Mouse (Mus musculus): ENCODE measurements at regions not wholly inside any gene's neighbourhood (a gene's known extent, or its start where the extent isn't known, plus 50 kb on each side); places are given as distances from the start of the nearest gene placed in this dataset.

GRCm38 (mm10) chr1:61233476-61234297 is 256.0 kb downstream of the Icos start:
- WGBS (ENCODE audit: insufficient replicate concordance): 14% methylated on average over 10 of the region's 10 CpGs
- Histone ChIP-seq H3K9me3 (replicated peaks; ENCODE audit: control insufficient read depth, low read length) (no peaks in the 10 kb centered on the region), H3K36me3 (ENCODE audit: control insufficient read depth, insufficient read depth, low read length) (no peaks in the 10 kb centered on the region), H3K4me1 (ENCODE audit: control insufficient read depth, insufficient read depth, low read length) (peaks cover 5% of the 10 kb centered on the region; the same call in 1 of the 2 replicates), H3K4me2 (peak overlapping the region; percentile 48), H3K27me3 (ENCODE audit: control insufficient read depth, insufficient read depth, low read length) (no peaks in the 10 kb centered on the region), H3K9ac (ENCODE audit: low read depth, low read length) (no peak overlapping the region; the same call in 1 of the 2 replicates), H3K4me3 (ENCODE audit: low read depth, low read length) (peak overlapping the region; percentile 12; the same call in 1 of the 2 replicates), H3K27ac (ENCODE audit: low read depth, low read length) (no peak overlapping the region)
- ATAC-seq (replicated peaks; ENCODE audit: insufficient number of reproducible peaks, low FRiP score, low TSS enrichment): no peak

- no peak overlapping the region for H3K27ac ChIP-seq (ENCODE audit: low read depth, low read length)
- no peaks in the 10 kb centered on the region for H3K27me3 ChIP-seq (ENCODE audit: control insufficient read depth, insufficient read depth, low read length)
- H3K9ac ChIP-seq (ENCODE audit: low read depth, low read length): no peak overlapping the region
- no peak for ATAC-seq (replicated peaks; ENCODE audit: insufficient number of reproducible peaks, low FRiP score, low TSS enrichment)
- H3K4me2 ChIP-seq: peak overlapping the region; percentile 48
- peaks cover 5% of the 10 kb centered on the region; the same call in 1 of the 2 replicates for H3K4me1 ChIP-seq (ENCODE audit: control insufficient read depth, insufficient read depth, low read length)
- no peaks in the 10 kb centered on the region for H3K36me3 ChIP-seq (ENCODE audit: control insufficient read depth, insufficient read depth, low read length)
- no peaks in the 10 kb centered on the region for H3K9me3 ChIP-seq (replicated peaks; ENCODE audit: control insufficient read depth, low read length)
- 18% methylated on average over 1 of the region's 1 CpGs for WGBS (ENCODE audit: insufficient replicate concordance)
- H3K4me3 ChIP-seq (ENCODE audit: low read depth, low read length): no peak overlapping the region
Measured at GRCm38 (mm10) chr1:61234298-61234682, 256.6 kb downstream of the Icos start.

GRCm38 (mm10) chr1:61236511-61236910 is 258.8 kb downstream of the Icos start:
- Histone ChIP-seq H3K36me3 (ENCODE audit: control insufficient read depth, insufficient read depth, low read length) (no peaks in the 10 kb centered on the region), H3K9ac (ENCODE audit: low read depth, low read length) (no peak overlapping the region), H3K4me1 (ENCODE audit: control insufficient read depth, insufficient read depth, low read length) (peaks cover 5% of the 10 kb centered on the region; the same call in 1 of the 2 replicates), H3K27me3 (ENCODE audit: control insufficient read depth, insufficient read depth, low read length) (no peaks in the 10 kb centered on the region), H3K9me3 (replicated peaks; ENCODE audit: control insufficient read depth, low read length) (no peaks in the 10 kb centered on the region), H3K27ac (ENCODE audit: low read depth, low read length) (no peak overlapping the region), H3K4me2 (no peak overlapping the region), H3K4me3 (ENCODE audit: low read depth, low read length) (no peak overlapping the region)
- no peak for ATAC-seq (replicated peaks; ENCODE audit: insufficient number of reproducible peaks, low FRiP score, low TSS enrichment)
- 69% methylated on average over 2 of the region's 2 CpGs for WGBS (ENCODE audit: insufficient replicate concordance)

GRCm38 (mm10) chr1:61238668-61239067 is 260.9 kb downstream of the Icos start:
- no peak for ATAC-seq (replicated peaks; ENCODE audit: insufficient number of reproducible peaks, low FRiP score, low TSS enrichment)
- Histone ChIP-seq H3K4me1 (ENCODE audit: control insufficient read depth, insufficient read depth, low read length) (peaks cover 5% of the 10 kb centered on the region; the same call in 1 of the 2 replicates), H3K4me3 (ENCODE audit: low read depth, low read length) (no peak overlapping the region), H3K9me3 (replicated peaks; ENCODE audit: control insufficient read depth, low read length) (no peaks in the 10 kb centered on the region), H3K27me3 (ENCODE audit: control insufficient read depth, insufficient read depth, low read length) (no peaks in the 10 kb centered on the region), H3K9ac (ENCODE audit: low read depth, low read length) (no peak overlapping the region), H3K4me2 (no peak overlapping the region), H3K27ac (ENCODE audit: low read depth, low read length) (no peak overlapping the region), H3K36me3 (ENCODE audit: control insufficient read depth, insufficient read depth, low read length) (no peaks in the 10 kb centered on the region)
- WGBS (ENCODE audit: insufficient replicate concordance): 69% methylated on average over 3 of the region's 3 CpGs

- Histone ChIP-seq H3K4me1 (ENCODE audit: control insufficient read depth, insufficient read depth, low read length) (no peaks in the 10 kb centered on the region), H3K9ac (ENCODE audit: low read depth, low read length) (no peak overlapping the region), H3K36me3 (ENCODE audit: control insufficient read depth, insufficient read depth, low read length) (no peaks in the 10 kb centered on the region), H3K4me2 (no peak overlapping the region), H3K27ac (ENCODE audit: low read depth, low read length) (no peak overlapping the region), H3K27me3 (ENCODE audit: control insufficient read depth, insufficient read depth, low read length) (no peaks in the 10 kb centered on the region), H3K4me3 (ENCODE audit: low read depth, low read length) (no peak overlapping the region), H3K9me3 (replicated peaks; ENCODE audit: control insufficient read depth, low read length) (no peaks in the 10 kb centered on the region)
- no peak for ATAC-seq (replicated peaks; ENCODE audit: insufficient number of reproducible peaks, low FRiP score, low TSS enrichment)
Measured at GRCm38 (mm10) chr1:61257561-61257960, 279.8 kb downstream of the Icos start.

- no peak overlapping the region for H3K9ac ChIP-seq (ENCODE audit: low read depth, low read length)
- H3K9me3 ChIP-seq (replicated peaks; ENCODE audit: control insufficient read depth, low read length): no peaks in the 10 kb centered on the region
- 0 out of 2 replicates have a peak, but pooled peaks cover 2% of the 10 kb centered on the region for H3K4me1 ChIP-seq (ENCODE audit: control insufficient read depth, insufficient read depth, low read length)
- no peak for ATAC-seq (replicated peaks; ENCODE audit: insufficient number of reproducible peaks, low FRiP score, low TSS enrichment)
- H3K27me3 ChIP-seq (ENCODE audit: control insufficient read depth, insufficient read depth, low read length): no peaks in the 10 kb centered on the region
- no peak overlapping the region for H3K27ac ChIP-seq (ENCODE audit: low read depth, low read length)
- no peaks in the 10 kb centered on the region for H3K36me3 ChIP-seq (ENCODE audit: control insufficient read depth, insufficient read depth, low read length)
- 18% methylated on average over 10 of the region's 10 CpGs for WGBS (ENCODE audit: insufficient replicate concordance)
- H3K4me3 ChIP-seq (ENCODE audit: low read depth, low read length): no peak overlapping the region
- peak overlapping the region; percentile 29 for H3K4me2 ChIP-seq
Measured at GRCm38 (mm10) chr1:61263466-61263865, 285.7 kb downstream of the Icos start.

GRCm38 (mm10) chr1:61265706-61266127 is 288.0 kb downstream of the Icos start:
- 36% methylated on average over 4 of the region's 4 CpGs for WGBS (ENCODE audit: insufficient replicate concordance)
- Histone ChIP-seq H3K9ac (ENCODE audit: low read depth, low read length) (no peak overlapping the region), H3K27me3 (ENCODE audit: control insufficient read depth, insufficient read depth, low read length) (no peaks in the 10 kb centered on the region), H3K9me3 (replicated peaks; ENCODE audit: control insufficient read depth, low read length) (no peaks in the 10 kb centered on the region), H3K36me3 (ENCODE audit: control insufficient read depth, insufficient read depth, low read length) (no peaks in the 10 kb centered on the region), H3K27ac (ENCODE audit: low read depth, low read length) (no peak overlapping the region), H3K4me2 (no peak overlapping the region), H3K4me1 (ENCODE audit: control insufficient read depth, insufficient read depth, low read length) (0 out of 2 replicates have a peak, but pooled peaks cover 2% of the 10 kb centered on the region), H3K4me3 (ENCODE audit: low read depth, low read length) (no peak overlapping the region)
- ATAC-seq (replicated peaks; ENCODE audit: insufficient number of reproducible peaks, low FRiP score, low TSS enrichment): no peak

GRCm38 (mm10) chr1:61273843-61274242 is 296.1 kb downstream of the Icos start:
- Histone ChIP-seq H3K36me3 (ENCODE audit: control insufficient read depth, insufficient read depth, low read length) (no peaks in the 10 kb centered on the region), H3K9ac (ENCODE audit: low read depth, low read length) (no peak overlapping the region), H3K4me1 (ENCODE audit: control insufficient read depth, insufficient read depth, low read length) (no peaks in the 10 kb centered on the region), H3K4me2 (no peak overlapping the region), H3K27ac (ENCODE audit: low read depth, low read length) (no peak overlapping the region), H3K4me3 (ENCODE audit: low read depth, low read length) (no peak overlapping the region), H3K9me3 (replicated peaks; ENCODE audit: control insufficient read depth, low read length) (no peaks in the 10 kb centered on the region), H3K27me3 (ENCODE audit: control insufficient read depth, insufficient read depth, low read length) (no peaks in the 10 kb centered on the region)
- 73% methylated on average over 4 of the region's 4 CpGs for WGBS (ENCODE audit: insufficient replicate concordance)
- ATAC-seq (replicated peaks; ENCODE audit: insufficient number of reproducible peaks, low FRiP score, low TSS enrichment): no peak

GRCm38 (mm10) chr1:61274244-61274643 is 296.5 kb downstream of the Icos start:
- H3K36me3 ChIP-seq (ENCODE audit: control insufficient read depth, insufficient read depth, low read length): no peaks in the 10 kb centered on the region
- H3K4me1 ChIP-seq (ENCODE audit: control insufficient read depth, insufficient read depth, low read length): no peaks in the 10 kb centered on the region
- 73% methylated on average over 1 of the region's 1 CpGs for WGBS (ENCODE audit: insufficient replicate concordance)
- no peak overlapping the region for H3K27ac ChIP-seq (ENCODE audit: low read depth, low read length)
- no peaks in the 10 kb centered on the region for H3K9me3 ChIP-seq (replicated peaks; ENCODE audit: control insufficient read depth, low read length)
- no peak overlapping the region for H3K4me2 ChIP-seq
- no peak overlapping the region for H3K4me3 ChIP-seq (ENCODE audit: low read depth, low read length)
- ATAC-seq (replicated peaks; ENCODE audit: insufficient number of reproducible peaks, low FRiP score, low TSS enrichment): no peak
- no peak overlapping the region for H3K9ac ChIP-seq (ENCODE audit: low read depth, low read length)
- H3K27me3 ChIP-seq (ENCODE audit: control insufficient read depth, insufficient read depth, low read length): no peaks in the 10 kb centered on the region
